Mouse (Mus musculus) lung, postnatal 0 days (tissue): ENCODE data around the gene Srsf7. TPM values are rescaled to one million over a fixed set of nuclear protein-coding genes. Genes with fewer than 3 reads are reported as not detected.

Experiments used
- ATAC-seq: fragments of 200-750 bp; cut with Nextera tagmentation; 2 replicates; pipeline ENCODE4 v1.8.0; 2017; ENCODE audit warnings: moderate library complexity
- DNase-seq: peaks from one replicate; pipeline ENCODE4 v3.0.0-alpha.2; 2016; ENCODE audit warnings: low spot score
- H3K27ac ChIP-seq: fragments of 300-500 bp; sonication (generic); 2 replicates; pipeline ENCODE4 v1.5.1; 2014; ENCODE audit warnings: antibody characterized with exemption, mild to moderate bottlenecking, low read length, mixed read lengths
- H3K27me3 ChIP-seq: fragments of 300-500 bp; sonication (generic); replicated peaks from 2 replicates; pipeline ENCODE4 v1.6.1; 2014; ENCODE audit warnings: low read length, mixed read lengths; ENCODE audit not compliant: insufficient read depth
- H3K36me3 ChIP-seq: fragments of 300-500 bp; sonication (generic); 2 replicates; pipeline ENCODE4 v1.6.1; 2014; ENCODE audit warnings: low read length, mixed read lengths; ENCODE audit not compliant: insufficient read depth
- H3K4me1 ChIP-seq: fragments of 300-500 bp; sonication (generic); 2 replicates; pipeline ENCODE4 v1.6.1; 2014; ENCODE audit warnings: antibody characterized with exemption, low read depth, low read length, mixed read lengths; ENCODE audit not compliant: insufficient read depth
- H3K4me2 ChIP-seq: fragments of 300-500 bp; sonication (generic); replicated peaks from 2 replicates; pipeline ENCODE4 v1.6.1; 2014; ENCODE audit warnings: low read depth, mild to moderate bottlenecking, low read length, moderate library complexity, mixed read lengths
- H3K4me3 ChIP-seq: fragments of 300-500 bp; sonication (generic); 2 replicates; pipeline ENCODE4 v1.5.1; 2014; ENCODE audit warnings: low read depth, low read length
- H3K9ac ChIP-seq: fragments of 300-500 bp; sonication (generic); replicated peaks from 2 replicates; pipeline ENCODE4 v1.6.1; 2014; ENCODE audit warnings: low read depth, mild to moderate bottlenecking
- H3K9me3 ChIP-seq: fragments of 300-500 bp; sonication (generic); 2 replicates; pipeline ENCODE4 v1.6.1; 2016; ENCODE audit warnings: low read length, mixed read lengths
- CTCF ChIP-seq: IDR thresholded peaks from 2 replicates; pipeline ENCODE4 v1.5.1; 2016; ENCODE audit warnings: antibody characterized with exemption, mild to moderate bottlenecking
- EP300 ChIP-seq: IDR thresholded peaks from 2 replicates; pipeline ENCODE4 v1.6.1; 2016; ENCODE audit warnings: antibody characterized with exemption, mild to moderate bottlenecking, control low read depth
- WGBS: fragments of 180-500 bp; shearing (Covaris S2); extraction: QIAGEN DNeasy Blood & Tissue Kit; methylation state at CpG from one replicate; pipeline ENCODE4 v1.1.7; 2014; 5-methylcytosine and 5-hydroxymethylcytosine counted together
- polyA plus RNA-seq: library from polyadenylated mRNA; unstranded; fragments of >200 nt; fragmentation: Nextera tagmentation; extraction: Ambion mirVana; gene quantifications from 2 replicates; pipeline ENCODE4 v1.2.1, GENCODE M21; 2015

The Srsf7 gene
- polyA plus RNA-seq, 1 experiment from 2014 or later: 162 TPM

DNA sequence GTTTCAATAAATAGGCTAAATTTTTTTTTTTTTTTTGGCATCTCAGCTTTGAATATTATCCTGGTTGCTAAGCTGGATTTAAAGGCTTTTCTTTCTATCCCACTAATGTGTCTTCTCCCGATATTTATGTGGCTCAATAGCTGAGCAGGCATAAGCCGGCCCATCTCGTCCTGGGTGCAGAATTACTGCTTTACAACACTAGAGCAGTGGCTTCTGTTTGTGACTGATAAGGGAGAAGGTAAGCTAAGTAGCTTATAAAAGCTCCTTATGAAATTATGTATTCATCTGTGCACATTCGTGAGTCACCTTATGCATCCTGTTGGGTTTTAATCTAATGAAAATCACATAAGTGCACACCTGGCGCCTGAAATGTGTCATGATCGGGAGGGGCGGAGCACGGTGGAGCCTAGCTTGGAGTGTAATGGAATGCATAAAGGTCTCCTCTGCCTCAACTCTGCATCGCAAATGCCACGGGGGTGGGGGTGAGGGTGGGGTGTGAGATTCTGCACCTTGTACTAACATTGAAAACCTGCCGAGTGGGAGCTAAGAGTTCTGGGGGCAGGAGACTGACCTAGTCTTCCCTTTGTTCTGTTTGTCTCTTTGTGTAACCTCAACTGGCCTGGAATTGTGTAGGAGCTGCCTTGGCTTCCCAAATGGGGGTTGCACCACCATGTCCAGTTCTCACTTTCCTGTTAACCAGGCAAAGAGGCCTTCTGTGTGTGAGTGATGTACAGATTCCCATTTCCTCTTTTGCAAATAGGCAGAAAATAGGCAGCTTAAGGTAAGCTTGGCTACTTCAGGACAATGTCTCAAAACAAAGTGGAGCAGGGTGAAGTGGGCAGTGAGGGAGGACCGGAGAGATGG is 54.1 kb downstream of the Srsf7 start:
- TF ChIP-seq CTCF (no peak), EP300 (no peak)
- no peaks in the 10 kb centered on the region for H3K27me3 ChIP-seq
- H3K4me3 ChIP-seq: no peak overlapping the region
- no peaks in the 10 kb centered on the region for H3K9me3 ChIP-seq
- WGBS: 56% methylated on average over 12 of the region's 12 CpGs
- H3K4me2 ChIP-seq: no peak overlapping the region
- no peak for ATAC-seq
- no peaks in the 10 kb centered on the region for H3K36me3 ChIP-seq
- peaks cover 5% of the 10 kb centered on the region; the same call in 1 of the 2 replicates for H3K4me1 ChIP-seq
- DNase-seq: no peak
- no peak overlapping the region for H3K27ac ChIP-seq
- H3K9ac ChIP-seq: no peak overlapping the region

DNA sequence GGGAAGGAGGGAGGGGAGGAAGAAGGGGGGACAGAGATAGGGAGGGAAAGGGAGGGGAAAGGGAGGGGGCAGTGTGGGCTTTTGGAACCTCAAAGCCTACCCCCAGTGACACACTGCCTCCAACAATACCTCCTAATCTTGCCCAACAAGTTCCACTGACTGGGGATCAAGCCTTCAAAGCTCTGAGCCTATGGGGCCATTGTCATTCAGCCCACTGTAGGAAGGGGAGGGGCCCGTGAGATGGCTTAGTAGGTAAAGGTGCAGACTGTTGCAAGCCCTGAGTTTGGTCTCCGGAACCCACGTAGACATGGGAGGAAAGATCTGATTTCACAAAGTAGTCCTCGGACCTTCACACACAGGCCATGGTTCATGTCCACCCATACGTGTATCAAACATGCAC is 55.8 kb downstream of the Srsf7 start:
- Histone ChIP-seq H3K27me3 (no peaks in the 10 kb centered on the region), H3K27ac (no peak overlapping the region), H3K36me3 (no peaks in the 10 kb centered on the region), H3K4me1 (peaks cover 5% of the 10 kb centered on the region; the same call in 1 of the 2 replicates), H3K9ac (no peak overlapping the region), H3K9me3 (no peaks in the 10 kb centered on the region), H3K4me2 (no peak overlapping the region), H3K4me3 (no peak overlapping the region)
- ATAC-seq: no peak
- TF ChIP-seq CTCF (no peak), EP300 (no peak)
- no peak for DNase-seq
- WGBS: 50% methylated on average over 5 of the region's 5 CpGs

Other genes starting within 250 kb of the Srsf7 start
- 30.2 and 31.2 TPM in 2 replicates for gene Hnrnpll, start 145.0 kb downstream of the Srsf7 start, polyA plus RNA-seq
- 7.5 and 8.6 TPM in 2 replicates for gene Galm, start 79.8 kb downstream of the Srsf7 start, polyA plus RNA-seq
- gene Ttc39d, start 153 bp upstream of the Srsf7 start, polyA plus RNA-seq: 0.19 and 0.21 TPM in 2 replicates
- 11.1 and 13.2 TPM in 2 replicates for gene Gemin6, start 17.1 kb upstream of the Srsf7 start, polyA plus RNA-seq
- gene Morn2, start 82.9 kb upstream of the Srsf7 start, polyA plus RNA-seq: 12.5 and 13.2 TPM in 2 replicates
- gene Dhx57, start 83.2 kb upstream of the Srsf7 start, polyA plus RNA-seq: 4.2 and 5.7 TPM in 2 replicates
- 1.0 and 1.2 TPM in 2 replicates for gene Arhgef33, start 100.1 kb upstream of the Srsf7 start, polyA plus RNA-seq
- 1.4 and 1.6 TPM in 2 replicates for gene Gm10190, start 166.2 kb upstream of the Srsf7 start, polyA plus RNA-seq